Mouse (Mus musculus) kidney, postnatal 0 days (tissue): Measurements from ENCODE around the gene Tmem63b. TPM values are rescaled to one million over a fixed set of nuclear protein-coding genes. Genes with fewer than 3 reads are reported as not detected.

Experiments
- ATAC-seq: fragments of 200-750 bp; cut with Nextera tagmentation; replicated peaks from 2 replicates; pipeline ENCODE4 v1.8.0; 2017; ENCODE audit warnings: low read depth, moderate number of reproducible peaks, moderate TSS enrichment, moderate library complexity; ENCODE audit not compliant: low FRiP score
- DNase-seq: peaks from one replicate; pipeline ENCODE4 v3.0.0-alpha.2; 2016; ENCODE audit warnings: low spot score
- H3K27ac ChIP-seq: fragments of 300-500 bp; sonication (generic); 2 replicates; pipeline ENCODE4 v1.5.1; 2014; ENCODE audit warnings: mild to moderate bottlenecking
- H3K27me3 ChIP-seq: fragments of 300-500 bp; sonication (generic); 2 replicates; pipeline ENCODE4 v1.6.1; 2014; ENCODE audit warnings: low read length, mixed read lengths; ENCODE audit not compliant: insufficient read depth
- H3K36me3 ChIP-seq: fragments of 300-500 bp; sonication (generic); 2 replicates; pipeline ENCODE4 v1.6.1; 2014; ENCODE audit warnings: low read length, mixed read lengths; ENCODE audit not compliant: insufficient read depth
- H3K4me1 ChIP-seq: fragments of 300-500 bp; sonication (generic); replicated peaks from 2 replicates; pipeline ENCODE4 v1.6.1; 2014; ENCODE audit warnings: antibody characterized with exemption, low read length, mixed read lengths; ENCODE audit not compliant: insufficient read depth
- H3K4me2 ChIP-seq: fragments of 300-500 bp; sonication (generic); 2 replicates; pipeline ENCODE4 v1.6.1; 2014; ENCODE audit warnings: mild to moderate bottlenecking, low read length, moderate library complexity, mixed read lengths
- H3K4me3 ChIP-seq: fragments of 300-500 bp; sonication (generic); replicated peaks from 2 replicates; pipeline ENCODE4 v1.5.1; 2014; ENCODE audit warnings: low read depth, low read length
- H3K9ac ChIP-seq: fragments of 300-500 bp; sonication (generic); 2 replicates; pipeline ENCODE4 v1.6.1; 2014; ENCODE audit warnings: low read depth, low read length
- H3K9me3 ChIP-seq: fragments of 300-500 bp; sonication (generic); replicated peaks from 2 replicates; pipeline ENCODE4 v1.6.1; 2016; ENCODE audit warnings: low read length, inconsistent platforms, mixed read lengths
- CTCF ChIP-seq: IDR thresholded peaks from 2 replicates; pipeline ENCODE4 v1.5.1; 2016; ENCODE audit warnings: antibody characterized with exemption, low read depth, mild to moderate bottlenecking, moderate library complexity
- WGBS: fragments of 180-500 bp; shearing (Covaris S2); extraction: QIAGEN DNeasy Blood & Tissue Kit; methylation state at CpG from one replicate; pipeline ENCODE4 v1.1.7; 2014; 5-methylcytosine and 5-hydroxymethylcytosine counted together
- polyA plus RNA-seq: library from polyadenylated mRNA; unstranded; fragments of >200 nt; fragmentation: Nextera tagmentation; extraction: Ambion mirVana; gene quantifications from 2 replicates; pipeline ENCODE4 v1.2.1, GENCODE M21; 2015

Tmem63b gene
- polyA plus RNA-seq, 1 experiment from 2014 or later: 29.6 TPM

DNA sequence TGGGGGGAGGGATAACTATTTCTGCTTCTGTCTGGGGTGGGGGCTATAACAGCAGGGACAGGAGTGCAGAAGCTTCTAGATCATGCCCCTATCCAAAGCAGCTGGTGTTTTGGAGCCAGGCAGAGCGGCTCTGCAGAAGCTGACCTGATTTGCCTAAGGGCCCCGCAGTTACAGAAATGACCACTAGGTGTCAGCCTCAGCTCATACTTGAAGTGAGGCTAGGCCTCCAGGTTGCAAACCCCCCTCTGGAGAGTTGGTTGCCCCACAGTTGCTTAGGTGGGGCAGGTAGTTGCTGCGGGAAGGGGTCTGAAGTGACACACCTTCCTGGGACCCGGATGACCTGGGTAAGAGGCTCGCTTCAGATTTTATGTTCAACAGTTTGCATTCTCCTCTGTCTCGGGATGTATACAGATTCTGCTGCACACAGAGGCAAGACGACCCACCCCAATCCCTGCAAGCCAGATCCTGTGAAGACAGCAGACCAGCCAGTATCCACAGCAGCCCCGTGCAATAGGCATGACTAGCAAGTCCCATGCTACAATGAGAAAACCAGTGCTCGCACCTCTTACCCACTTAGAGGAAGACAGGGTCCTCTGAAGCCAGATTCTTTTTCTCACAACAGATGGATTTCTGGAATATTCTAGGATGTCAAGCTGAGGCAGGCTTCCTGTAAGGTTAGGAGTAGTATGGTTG, 44.6 kb upstream of the Tmem63b start:
- DNase-seq (peak; percentile 88), ATAC-seq (no peak)
- H3K27ac ChIP-seq: no peak overlapping the region
- H3K36me3 ChIP-seq: no peaks in the 10 kb centered on the region
- H3K4me1 ChIP-seq: peaks cover 30% of the 10 kb centered on the region
- H3K9ac ChIP-seq: no peak overlapping the region
- H3K9me3 ChIP-seq: no peaks in the 10 kb centered on the region
- no peak overlapping the region for H3K4me3 ChIP-seq
- H3K4me2 ChIP-seq: no peak overlapping the region
- no peaks in the 10 kb centered on the region for H3K27me3 ChIP-seq
- WGBS: 22% methylated on average over 9 of the region's 9 CpGs
- TF ChIP-seq CTCF: peak; percentile 94

DNA sequence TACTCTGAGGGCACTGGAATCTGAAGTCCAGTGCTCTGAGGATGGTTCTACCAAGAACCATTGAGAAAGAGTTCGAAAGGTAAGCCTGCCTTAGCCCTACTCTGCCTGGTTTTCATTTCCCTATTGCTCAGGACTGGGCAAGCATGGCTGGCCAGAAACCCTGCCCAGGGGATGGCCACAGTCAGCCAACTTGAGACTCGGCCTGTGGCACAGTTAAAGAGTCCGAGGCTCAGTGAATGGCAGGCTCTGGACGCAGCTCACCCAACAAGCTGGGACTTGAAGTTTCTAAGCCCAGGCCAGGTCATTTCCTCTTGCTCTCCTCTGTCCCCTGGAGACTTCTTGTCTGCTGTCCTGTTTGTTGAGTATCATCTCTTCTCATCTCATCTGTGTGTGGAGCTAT, 44.0 kb upstream of the Tmem63b start:
- no peak overlapping the region for H3K4me2 ChIP-seq
- H3K4me1 ChIP-seq: peaks cover 24% of the 10 kb centered on the region
- no peaks in the 10 kb centered on the region for H3K9me3 ChIP-seq
- no peak overlapping the region for H3K4me3 ChIP-seq
- no peaks in the 10 kb centered on the region for H3K36me3 ChIP-seq
- no peak for ATAC-seq
- DNase-seq: no peak
- no peak overlapping the region for H3K9ac ChIP-seq
- H3K27me3 ChIP-seq: no peaks in the 10 kb centered on the region
- WGBS: 89% methylated on average over 4 of the region's 4 CpGs
- no peak overlapping the region for H3K27ac ChIP-seq
- TF ChIP-seq CTCF: no peak

DNA sequence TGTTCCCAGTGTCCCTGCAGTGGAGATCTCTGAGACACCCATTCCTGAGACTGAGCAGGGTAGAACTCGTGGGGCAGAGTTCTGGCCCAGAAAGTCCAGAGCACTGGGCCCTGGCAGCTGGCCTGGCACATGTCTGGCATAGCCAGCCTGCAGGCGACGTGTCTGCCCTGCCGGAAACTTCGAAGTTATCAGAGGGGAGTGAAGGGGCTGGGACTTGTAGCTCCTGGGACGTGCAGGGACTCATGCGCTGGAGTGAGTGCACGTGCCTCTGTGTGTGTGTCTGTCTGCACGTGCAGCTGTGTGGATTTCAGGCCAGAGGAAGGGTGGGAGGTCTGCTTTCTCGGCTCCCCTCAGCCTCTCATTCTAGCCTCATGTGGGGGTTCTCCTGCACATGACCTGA, 42.7 kb upstream of the Tmem63b start:
- Histone ChIP-seq H3K27ac (no peak overlapping the region), H3K4me3 (no peak overlapping the region), H3K4me1 (peaks cover 12% of the 10 kb centered on the region), H3K9ac (no peak overlapping the region), H3K27me3 (no peaks in the 10 kb centered on the region), H3K4me2 (no peak overlapping the region), H3K9me3 (no peaks in the 10 kb centered on the region), H3K36me3 (no peaks in the 10 kb centered on the region)
- no peak for TF ChIP-seq CTCF
- 44% methylated on average over 10 of the region's 10 CpGs for WGBS
- ATAC-seq: no peak
- DNase-seq: no peak

DNA sequence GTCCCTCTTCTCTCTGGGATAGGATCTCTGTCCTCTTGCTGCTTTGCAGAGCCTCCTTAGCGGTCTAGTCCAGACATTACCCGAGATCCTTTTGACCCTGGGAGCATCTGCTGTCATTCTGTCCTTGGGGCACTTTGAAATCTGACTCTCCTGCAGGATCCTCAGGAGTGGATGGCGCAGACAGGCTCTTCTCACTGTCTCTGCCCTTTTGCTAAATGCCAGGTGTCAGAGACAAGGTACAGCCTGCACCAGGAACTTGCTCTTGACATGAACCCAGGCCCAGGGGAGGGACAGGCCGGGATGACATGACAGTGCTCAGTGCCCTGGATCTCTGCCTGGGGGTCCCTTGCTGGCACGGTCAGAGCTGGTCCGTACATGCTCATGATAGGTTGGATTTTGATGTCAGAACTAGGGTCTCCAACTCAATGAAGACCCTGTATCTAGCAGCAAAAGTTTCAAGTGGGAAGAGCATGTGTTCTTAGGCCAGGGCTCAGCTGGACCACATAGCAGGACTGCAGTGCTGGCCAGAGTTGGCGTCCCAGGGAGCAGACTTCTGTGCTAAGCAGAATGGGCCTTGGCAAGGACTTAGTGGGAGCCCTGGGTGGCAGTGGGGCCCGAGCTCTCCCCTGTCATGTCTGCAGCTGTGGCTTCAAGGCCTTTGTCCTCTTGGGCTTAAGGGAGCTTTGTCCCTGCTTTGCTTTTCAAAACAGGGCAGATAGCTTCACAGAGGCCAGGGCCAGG, 41.4 kb upstream of the Tmem63b start:
- no peak overlapping the region for H3K9ac ChIP-seq
- H3K4me2 ChIP-seq: no peak overlapping the region
- H3K4me1 ChIP-seq: no peaks in the 10 kb centered on the region
- H3K9me3 ChIP-seq: no peaks in the 10 kb centered on the region
- H3K36me3 ChIP-seq: no peaks in the 10 kb centered on the region
- WGBS: 56% methylated on average over 8 of the region's 8 CpGs
- no peak for ATAC-seq
- TF ChIP-seq CTCF: no peak
- no peak overlapping the region for H3K27ac ChIP-seq
- no peak overlapping the region for H3K4me3 ChIP-seq
- H3K27me3 ChIP-seq: no peaks in the 10 kb centered on the region
- DNase-seq: no peak

DNA sequence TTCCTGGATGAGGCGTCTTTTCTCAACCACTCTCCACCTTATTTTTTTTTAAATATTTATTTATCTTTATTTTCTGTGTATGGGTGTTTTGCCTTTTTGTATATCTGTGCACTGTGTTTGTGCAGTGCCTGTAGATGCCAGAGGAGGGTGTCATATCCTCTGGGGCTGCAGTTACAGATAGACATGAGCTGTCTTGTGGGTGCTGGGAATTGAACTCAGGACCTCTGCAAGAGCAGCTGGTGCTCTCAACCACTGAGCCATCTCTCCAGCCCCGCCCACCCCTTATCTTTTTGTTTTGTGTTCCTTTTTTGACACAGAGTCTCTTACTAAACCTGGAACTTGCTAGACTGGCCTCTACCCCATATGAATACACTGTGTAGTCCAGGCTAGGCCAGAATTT, 40.8 kb upstream of the Tmem63b start:
- Histone ChIP-seq H3K27ac (no peak overlapping the region), H3K4me3 (no peak overlapping the region), H3K4me1 (no peaks in the 10 kb centered on the region), H3K36me3 (no peaks in the 10 kb centered on the region), H3K9ac (no peak overlapping the region), H3K9me3 (no peaks in the 10 kb centered on the region), H3K27me3 (no peaks in the 10 kb centered on the region), H3K4me2 (no peak overlapping the region)
- no peak for TF ChIP-seq CTCF
- ATAC-seq: no peak
- DNase-seq: no peak
- 85% methylated on average over 2 of the region's 2 CpGs for WGBS

DNA sequence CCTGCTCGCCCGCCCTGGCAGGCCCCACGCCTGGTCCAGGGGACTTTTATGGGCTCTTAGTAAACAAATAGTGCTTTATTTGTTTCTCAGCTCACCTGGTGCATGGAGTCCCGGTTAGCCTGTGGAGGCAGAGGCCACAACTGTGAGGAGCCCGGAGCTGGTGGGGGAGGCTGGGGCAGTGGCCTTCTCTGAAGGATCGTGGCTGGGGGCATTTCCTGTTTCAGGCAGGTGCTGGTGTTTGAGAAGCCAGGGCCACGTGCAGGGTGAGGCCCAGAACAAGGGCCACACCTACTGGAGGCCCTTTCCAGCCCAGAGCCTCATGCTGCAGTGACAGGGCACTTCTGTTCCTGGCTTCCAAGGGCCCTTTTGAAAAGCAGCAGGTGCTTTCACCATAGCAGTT, 39.5 kb upstream of the Tmem63b start:
- Histone ChIP-seq H3K27ac (no peak overlapping the region), H3K9ac (no peak overlapping the region), H3K4me1 (no peaks in the 10 kb centered on the region), H3K4me2 (no peak overlapping the region), H3K4me3 (no peak overlapping the region), H3K27me3 (no peaks in the 10 kb centered on the region), H3K36me3 (no peaks in the 10 kb centered on the region), H3K9me3 (no peaks in the 10 kb centered on the region)
- no peak for ATAC-seq
- 47% methylated on average over 6 of the region's 7 CpGs for whole genome bisulfite sequencing
- DNase-seq: no peak
- no peak for TF ChIP-seq CTCF

DNA sequence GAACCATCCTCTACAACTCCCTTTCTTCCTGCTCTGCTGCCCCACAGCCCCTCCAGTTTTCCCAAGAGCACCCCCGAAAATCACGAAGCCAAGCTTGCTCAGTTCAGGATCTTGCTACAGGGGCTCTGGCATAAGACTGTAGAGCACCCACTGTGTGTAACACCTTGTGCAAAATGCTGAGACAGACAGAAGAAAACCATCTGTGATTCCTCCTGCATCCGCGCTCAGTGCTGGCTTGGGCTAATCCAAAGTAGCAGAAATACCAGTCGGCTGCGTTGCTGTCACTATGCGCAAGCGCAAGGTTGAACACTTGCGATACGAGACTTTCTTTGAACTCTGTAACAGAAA, 37.8 kb upstream of the Tmem63b start:
- no peak for TF ChIP-seq CTCF
- no peak for DNase-seq
- H3K27me3 ChIP-seq: no peaks in the 10 kb centered on the region
- H3K4me2 ChIP-seq: no peak overlapping the region
- H3K9me3 ChIP-seq: no peaks in the 10 kb centered on the region
- H3K4me1 ChIP-seq: no peaks in the 10 kb centered on the region
- no peaks in the 10 kb centered on the region for H3K36me3 ChIP-seq
- no peak; the same call in 1 of the 2 replicates for ATAC-seq
- no peak overlapping the region for H3K9ac ChIP-seq
- H3K4me3 ChIP-seq: no peak overlapping the region
- 0 out of 2 replicates have a peak overlapping the region, but pooled peaks have one; percentile 47 for H3K27ac ChIP-seq
- WGBS: 90% methylated on average over 10 of the region's 10 CpGs
